Mouse (Mus musculus) ES-E14 (cell line): ENCODE data around the gene Vrk1. TPM values are rescaled to one million over a fixed set of nuclear protein-coding genes. Genes with fewer than 3 reads are reported as not detected.

Experiments
- DNase-seq: peaks from one replicate; pipeline ENCODE4 v3.0.0-alpha.2; 2013; ENCODE audit warnings: low read depth, low spot score
- H3K27ac ChIP-seq: 2 replicates; pipeline ENCODE4 v1.5.1; 2012; ENCODE audit warnings: low read depth, mild to moderate bottlenecking, low read length, moderate library complexity, mixed read lengths; ENCODE audit not compliant: poor library complexity, insufficient read depth, severe bottlenecking
- H3K36me3 ChIP-seq: 2 replicates; pipeline ENCODE4 v1.6.1; 2012; ENCODE audit warnings: mild to moderate bottlenecking, low read length, moderate library complexity, mixed read lengths; ENCODE audit not compliant: control insufficient read depth, poor library complexity, insufficient read depth, severe bottlenecking
- H3K4me1 ChIP-seq, 2 experiments: fragments of 150-350 bp in 1 of 2; sonication (generic) in 1 of 2; 2 replicates each; pipeline ENCODE4 v1.6.1; 2012; ENCODE audit warnings: low read length in 2 of 2, mild to moderate bottlenecking in 1 of 2, mixed read lengths in 1 of 2; ENCODE audit not compliant: control insufficient read depth in 2 of 2, insufficient read depth in 2 of 2, poor library complexity in 1 of 2
- H3K4me3 ChIP-seq, 2 experiments: fragments of 150-350 bp in 1 of 2; sonication (generic) in 1 of 2; 2 replicates each; pipeline ENCODE4 v1.5.1; 2012; ENCODE audit warnings: low read length in 2 of 2, low read depth in 1 of 2, mild to moderate bottlenecking in 1 of 2, mixed read lengths in 1 of 2; ENCODE audit not compliant: insufficient read depth in 1 of 2, poor library complexity in 1 of 2, severe bottlenecking in 1 of 2
- H3K9ac ChIP-seq: 2 replicates; pipeline ENCODE4 v1.6.1; 2012; ENCODE audit warnings: low read depth, mild to moderate bottlenecking, low read length, mixed read lengths; ENCODE audit not compliant: poor library complexity, insufficient read depth, severe bottlenecking
- H3K9me3 ChIP-seq: fragments of 150-350 bp; sonication (generic); 2 replicates; pipeline ENCODE4 v1.6.1; 2012; ENCODE audit warnings: low read depth, mild to moderate bottlenecking, low read length; ENCODE audit not compliant: control insufficient read depth, insufficient read depth
- CHD2 ChIP-seq: IDR thresholded peaks from 2 replicates; pipeline ENCODE4 v1.6.1; 2014; ENCODE audit warnings: mild to moderate bottlenecking, low read depth, low read length, inconsistent platforms
- HCFC1 ChIP-seq: IDR thresholded peaks from 2 replicates; pipeline ENCODE4 v1.6.1; 2012; ENCODE audit warnings: low read length, inconsistent platforms, borderline replicate concordance; ENCODE audit not compliant: insufficient read depth
- MAFK ChIP-seq: IDR thresholded peaks from 2 replicates; pipeline ENCODE4 v1.6.1; 2014; ENCODE audit warnings: mild to moderate bottlenecking, low read depth, low read length, inconsistent platforms; ENCODE audit not compliant: insufficient read depth
- ZC3H11A ChIP-seq: IDR thresholded peaks from 2 replicates; pipeline ENCODE4 v1.6.1; 2012; ENCODE audit warnings: low read depth, mild to moderate bottlenecking, inconsistent platforms, low read length, borderline replicate concordance
- ZNF384 ChIP-seq: IDR thresholded peaks from 2 replicates; pipeline ENCODE4 v1.6.1; 2012; ENCODE audit warnings: low read depth, low read length, inconsistent platforms
- in situ Hi-C, 2 experiments: fragments of 600-800 bp; cut with MboI; formaldehyde crosslinking; loops; one replicate each; pipeline ENCODE4 v1.15.1; 2025; ENCODE audit warnings: low sequenced_read_pairs in 2 of 2, inconsistent platforms in 1 of 2; ENCODE audit not compliant: unreplicated experiment in 2 of 2
- total RNA-seq: library from RNA; depleted of rRNA; stranded (reverse); fragments of 300-350 nt; gene quantifications from 2 replicates; pipeline ENCODE4 v1.2.3, GENCODE M21; 2012

Vrk1 gene
- total RNA-seq, 1 experiment = 56.6 TPM

DNA sequence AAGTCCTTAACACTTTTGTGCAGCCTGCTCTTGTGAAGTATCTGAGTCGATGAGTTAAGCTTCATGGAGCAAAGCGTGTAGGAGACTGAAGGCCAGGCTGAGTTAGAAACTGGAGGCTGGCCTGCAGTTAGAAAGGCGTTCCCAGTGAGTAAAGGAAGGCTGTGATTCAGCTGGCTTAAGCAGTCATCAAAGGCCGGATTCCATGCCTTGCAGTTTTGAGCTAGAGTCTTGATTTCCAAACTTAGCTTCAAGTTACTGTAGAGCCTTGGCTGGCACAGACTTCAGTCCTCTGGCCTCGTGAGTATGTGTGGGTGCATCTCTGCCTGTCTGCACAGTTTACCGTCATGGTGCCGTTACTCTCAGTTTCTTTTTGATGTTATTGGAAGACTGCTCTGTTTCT lies 42.2 kb downstream of the Vrk1 start:
- peaks cover 15% of the 10 kb centered on the region for H3K36me3 ChIP-seq

DNA sequence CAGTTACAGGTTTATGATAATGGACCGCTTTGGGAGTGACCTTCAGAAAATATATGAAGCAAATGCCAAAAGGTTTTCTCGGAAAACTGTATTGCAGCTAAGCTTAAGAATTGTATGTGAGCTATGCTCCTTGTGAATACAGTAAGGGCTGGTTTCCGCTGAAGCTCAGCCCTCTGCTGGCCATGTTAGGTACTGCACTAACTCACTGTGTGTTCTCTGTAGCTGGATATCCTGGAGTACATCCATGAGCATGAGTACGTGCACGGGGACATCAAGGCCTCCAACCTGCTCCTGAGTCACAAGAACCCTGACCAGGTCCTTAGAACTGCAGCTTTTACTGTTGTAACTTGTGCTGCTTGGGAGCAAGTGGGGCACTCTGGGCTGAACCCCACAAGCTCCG lies 45.8 kb downstream of the Vrk1 start:
- in situ Hi-C loops = no loop called here
- DNase-seq = peak; percentile 63
- H3K36me3 ChIP-seq = peaks cover 29% of the 10 kb centered on the region

More for the DNA sequence above, 42.2 kb downstream of the Vrk1 start:
- H3K9me3 ChIP-seq = no peaks in the 10 kb centered on the region
- no peak overlapping the region for H3K27ac ChIP-seq
- no peak for DNase-seq
- no peak overlapping the region for H3K4me3 ChIP-seq
- no peaks in the 10 kb centered on the region; a peak in 1 of 4 replicates for H3K4me1 ChIP-seq
- TF ChIP-seq HCFC1 = no peak
- TF ChIP-seq ZNF384 = no peak
- no peak for TF ChIP-seq ZC3H11A
- no peak for TF ChIP-seq MAFK
- no peak for TF ChIP-seq CHD2
- H3K9ac ChIP-seq = no peak overlapping the region
- in situ Hi-C loops = no loop called here

DNA sequence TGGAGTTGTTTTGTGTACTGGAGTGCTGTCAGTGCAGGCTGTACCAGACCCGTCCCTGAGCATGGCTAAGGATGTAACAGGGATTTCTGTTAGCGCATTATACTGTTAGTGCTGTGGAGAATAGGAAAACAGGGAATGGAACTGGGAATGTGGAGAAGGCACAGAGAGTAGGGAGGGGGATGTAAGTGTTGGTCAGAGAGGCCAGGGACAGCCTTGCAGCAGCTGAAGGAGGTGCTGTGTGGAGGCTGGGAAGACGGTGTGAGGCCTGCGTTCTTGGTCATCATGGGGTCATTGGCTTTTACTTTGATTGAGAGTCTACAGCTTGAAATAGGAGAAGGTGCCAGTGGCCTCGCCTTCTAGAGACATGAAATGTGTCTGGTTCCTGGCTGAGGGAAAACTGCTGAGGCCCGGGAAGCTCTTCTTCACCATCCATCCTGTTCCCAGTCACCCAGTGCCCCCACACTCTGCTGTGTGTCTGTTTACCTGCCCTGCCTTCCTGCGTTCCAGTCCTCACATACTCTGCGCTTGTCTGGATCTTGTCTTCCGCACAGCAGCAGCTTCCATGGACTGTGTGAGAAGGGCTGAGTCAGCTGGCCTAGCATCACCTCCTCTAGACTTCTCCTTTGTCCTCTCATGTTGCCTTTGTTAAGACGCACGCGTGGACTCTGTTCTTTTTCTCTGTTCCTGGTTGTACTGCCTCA lies 50.0 kb downstream of the Vrk1 start:
- H3K9ac ChIP-seq = no peak overlapping the region
- no peak overlapping the region for H3K27ac ChIP-seq
- peaks cover 0 to 2% of the 10 kb centered on the region in 2 experiments; a peak in 1 of 4 replicates for H3K4me1 ChIP-seq
- H3K9me3 ChIP-seq = no peaks in the 10 kb centered on the region
- peaks cover 32% of the 10 kb centered on the region for H3K36me3 ChIP-seq
- TF ChIP-seq CHD2 (no peak), ZNF384 (no peak), ZC3H11A (no peak), MAFK (no peak), HCFC1 (no peak)
- in situ Hi-C loops = no loop called here
- no peak overlapping the region for H3K4me3 ChIP-seq
- DNase-seq = no peak

More for the DNA sequence above, 45.8 kb downstream of the Vrk1 start:
- H3K9me3 ChIP-seq = no peaks in the 10 kb centered on the region
- TF ChIP-seq CHD2 (no peak), ZNF384 (no peak), ZC3H11A (0 out of 2 replicates have a peak, but pooled peaks have one; percentile 30)
- no peak overlapping the region for H3K27ac ChIP-seq
- H3K9ac ChIP-seq = no peak overlapping the region
- H3K4me1 ChIP-seq = peaks cover 0 to 2% of the 10 kb centered on the region in 2 experiments; a peak in 1 of 4 replicates
- no peak overlapping the region for H3K4me3 ChIP-seq

DNA sequence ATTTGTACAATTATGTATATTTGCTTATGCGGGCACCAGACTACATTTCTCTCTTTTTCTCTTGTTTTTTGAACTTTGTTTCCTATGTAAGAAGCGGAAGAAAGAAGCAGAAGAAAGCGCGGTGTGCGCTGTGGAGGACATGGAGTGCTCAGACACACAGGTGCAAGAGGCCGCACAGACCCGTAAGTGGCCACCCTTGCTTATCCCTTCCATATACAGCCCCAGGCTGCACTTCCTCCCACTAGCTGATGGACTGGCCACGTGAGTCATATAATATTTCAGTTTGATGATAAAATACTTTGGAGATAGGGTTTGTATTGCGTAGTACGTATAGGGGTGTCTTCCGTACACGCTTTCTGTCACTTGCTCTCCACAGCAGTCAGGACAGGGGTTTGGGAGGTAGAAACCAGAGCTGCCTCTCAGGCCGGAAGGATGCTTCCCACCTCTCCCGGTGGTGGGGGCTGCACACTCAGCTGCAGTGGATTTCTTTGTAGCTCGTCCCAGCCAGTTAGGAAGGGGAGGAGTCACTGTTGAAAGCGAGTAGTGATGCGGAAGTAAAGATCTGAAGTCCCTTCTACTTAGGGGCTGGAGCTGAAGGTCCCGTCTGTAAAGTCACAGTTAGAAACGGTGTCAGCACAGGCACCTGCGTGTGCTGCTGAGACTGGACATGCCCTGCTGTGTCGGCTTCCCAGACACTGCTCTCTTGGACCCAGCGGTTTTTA lies 60.6 kb downstream of the Vrk1 start:
- H3K27ac ChIP-seq = no peak overlapping the region

More for the DNA sequence above, 60.6 kb downstream of the Vrk1 start:
- no peak for DNase-seq
- H3K9me3 ChIP-seq = no peaks in the 10 kb centered on the region
- H3K4me1 ChIP-seq = no peaks in the 10 kb centered on the region
- no peak for TF ChIP-seq HCFC1
- TF ChIP-seq ZC3H11A = no peak
- no peak for TF ChIP-seq CHD2
- TF ChIP-seq MAFK = no peak
- no peak for TF ChIP-seq ZNF384
- no peak overlapping the region for H3K4me3 ChIP-seq
- H3K9ac ChIP-seq = no peak overlapping the region
- in situ Hi-C loops = no loop called here
- H3K36me3 ChIP-seq = peaks cover 25% of the 10 kb centered on the region
